Mouse (Mus musculus) T-helper 1 cell (primary cell): ENCODE results near the gene Cadm2.

Experiments used
- in situ Hi-C: fragments of 300-600 bp; cut with MboI, MseI; formaldehyde crosslinking; loops from one replicate; pipeline ENCODE4 v1.15.1; 2025; ENCODE audit warnings: high pct_unique_total_duplicates

Cadm2 gene

GRCm38 (mm10) chr16:67509079-67509478, 111.6 kb downstream of the Cadm2 start:
- in situ Hi-C loops: no loop called here

GRCm38 (mm10) chr16:67482542-67482941, 138.2 kb downstream of the Cadm2 start:
- in situ Hi-C loops: no loop called here

GRCm38 (mm10) chr16:67467041-67467440, 153.7 kb downstream of the Cadm2 start:
- in situ Hi-C loops: no loop called here

GRCm38 (mm10) chr16:67436301-67436700, 184.4 kb downstream of the Cadm2 start:
- in situ Hi-C loops: no loop called here

GRCm38 (mm10) chr16:67425371-67425770, 195.3 kb downstream of the Cadm2 start:
- in situ Hi-C loops: no loop called here

GRCm38 (mm10) chr16:67410926-67411325, 209.8 kb downstream of the Cadm2 start:
- in situ Hi-C loops: no loop called here

- in situ Hi-C loops: no loop called here
These were observed 210.2 kb downstream of the Cadm2 start for GRCm38 (mm10) chr16:67410482-67410881.

GRCm38 (mm10) chr16:67367745-67368144, 253.0 kb downstream of the Cadm2 start:
- in situ Hi-C loops: no loop called here

- in situ Hi-C loops: loop anchor here (10.0 kb wide), 1 partner anchor 1777 kb away; no protein-coding TSS in a partner anchor
These were observed 272.7 kb downstream of the Cadm2 start for GRCm38 (mm10) chr16:67348011-67348410.

- in situ Hi-C loops: loop anchor here (10.0 kb wide), 1 partner anchor 1777 kb away; no protein-coding TSS in a partner anchor
These were observed 273.1 kb downstream of the Cadm2 start for GRCm38 (mm10) chr16:67347561-67347960.

- in situ Hi-C loops: loop anchor here (10.0 kb wide), 1 partner anchor 1778 kb away; no protein-coding TSS in a partner anchor
These were observed 274.0 kb downstream of the Cadm2 start for GRCm38 (mm10) chr16:67346621-67347290.

GRCm38 (mm10) chr16:67344194-67344593, 276.5 kb downstream of the Cadm2 start:
- in situ Hi-C loops: loop anchor here (10.0 kb wide), 1 partner anchor 1781 kb away; no protein-coding TSS in a partner anchor

GRCm38 (mm10) chr16:67311033-67311432, 309.7 kb downstream of the Cadm2 start:
- in situ Hi-C loops: no loop called here

GRCm38 (mm10) chr16:67284664-67285063, 336.0 kb downstream of the Cadm2 start:
- in situ Hi-C loops: no loop called here

GRCm38 (mm10) chr16:67243598-67243997, 377.1 kb downstream of the Cadm2 start:
- in situ Hi-C loops: no loop called here

- in situ Hi-C loops: no loop called here
These were observed 385.8 kb downstream of the Cadm2 start for GRCm38 (mm10) chr16:67234862-67235261.

GRCm38 (mm10) chr16:67226696-67227095, 394.0 kb downstream of the Cadm2 start:
- in situ Hi-C loops: no loop called here

- in situ Hi-C loops: no loop called here
These were observed 417.4 kb downstream of the Cadm2 start for GRCm38 (mm10) chr16:67203329-67203728.

- in situ Hi-C loops: no loop called here
These were observed 427.8 kb downstream of the Cadm2 start for GRCm38 (mm10) chr16:67192852-67193415.

GRCm38 (mm10) chr16:67192395-67192794, 428.3 kb downstream of the Cadm2 start:
- in situ Hi-C loops: no loop called here

- in situ Hi-C loops: no loop called here
These were observed 434.4 kb downstream of the Cadm2 start for GRCm38 (mm10) chr16:67186322-67186721.

- in situ Hi-C loops: no loop called here
These were observed 437.8 kb downstream of the Cadm2 start for GRCm38 (mm10) chr16:67182958-67183357.

GRCm38 (mm10) chr16:67175386-67175785, 445.3 kb downstream of the Cadm2 start:
- in situ Hi-C loops: no loop called here
